Mouse (Mus musculus): ENCODE measurements around the gene Map3k1. TPM values are rescaled to one million over a fixed set of nuclear protein-coding genes. Genes with fewer than 3 reads are reported as not detected.

Gene Map3k1
- polyA plus RNA-seq, 1 experiment from 2014 or later, result 16.4 TPM

DNA sequence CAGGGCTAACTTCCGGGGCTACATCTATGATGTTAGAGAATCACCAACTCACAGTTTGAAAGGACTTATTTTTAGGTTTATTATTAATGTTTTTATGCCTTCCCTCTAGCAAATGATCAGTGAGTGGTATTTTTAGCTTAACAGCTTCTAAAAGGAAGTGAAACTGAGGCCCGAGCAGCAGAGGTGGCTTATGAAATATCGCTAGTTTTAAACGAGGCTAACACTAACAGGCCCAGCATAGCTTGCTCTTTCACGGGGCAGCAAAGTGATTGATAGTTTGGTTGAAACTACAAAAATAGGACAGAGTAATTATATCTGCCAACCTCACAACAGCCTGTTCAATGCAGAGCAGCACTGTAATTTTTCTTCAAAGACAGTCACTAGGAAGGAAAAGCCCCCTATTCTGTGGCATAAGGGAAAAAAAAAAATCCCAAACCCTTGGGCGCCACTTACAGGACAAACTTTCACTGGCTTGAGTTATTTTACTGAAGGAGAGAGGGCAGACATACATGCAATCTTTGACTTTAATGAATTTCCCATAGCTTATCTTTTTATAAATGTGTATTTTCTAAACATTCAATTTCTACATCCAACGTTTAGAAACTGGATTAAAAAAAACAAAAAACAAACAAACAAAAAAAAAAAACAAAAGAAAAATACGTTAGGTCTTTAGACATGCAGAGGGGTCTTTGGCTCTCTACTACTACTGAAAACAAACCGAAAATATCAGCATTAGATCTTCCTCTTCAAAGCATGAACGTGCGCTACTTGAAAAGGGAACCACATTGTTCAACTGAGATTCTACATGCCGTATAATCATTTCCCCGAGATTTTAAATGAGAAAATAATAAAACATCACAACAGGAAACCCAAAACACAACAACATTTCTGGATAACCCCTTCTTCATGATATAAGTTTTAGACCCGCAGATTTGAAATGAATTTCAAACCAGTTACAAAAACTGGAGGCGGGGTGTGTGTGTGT lies 2.8 kb downstream of the Map3k1 start:
- Histone ChIP-seq H3K27me3 (ENCODE audit: control insufficient read depth, insufficient read depth, low read length) (no peaks in the 10 kb centered on the region), H3K36me3 (ENCODE audit: control insufficient read depth, insufficient read depth, low read length) (no peaks in the 10 kb centered on the region), H3K9ac (replicated peaks; ENCODE audit: low read depth, low read length) (no peak overlapping the region), H3K9me3 (ENCODE audit: control insufficient read depth, low read length) (no peaks in the 10 kb centered on the region), H3K27ac (ENCODE audit: low read depth, low read length) (no peak overlapping the region), H3K4me2 (ENCODE audit: low read depth, low read length) (peak overlapping the region; percentile 73; the same call in 1 of the 2 replicates), H3K4me3 (ENCODE audit: low read depth, low read length) (peak overlapping the region; percentile 88), H3K4me1 (ENCODE audit: control insufficient read depth, insufficient read depth, low read length) (peaks cover 3% of the 10 kb centered on the region; the same call in 1 of the 2 replicates)
- WGBS, result 48% methylated on average over 15 of the region's 15 CpGs
- ATAC-seq (ENCODE audit: low read depth), result no peak

DNA sequence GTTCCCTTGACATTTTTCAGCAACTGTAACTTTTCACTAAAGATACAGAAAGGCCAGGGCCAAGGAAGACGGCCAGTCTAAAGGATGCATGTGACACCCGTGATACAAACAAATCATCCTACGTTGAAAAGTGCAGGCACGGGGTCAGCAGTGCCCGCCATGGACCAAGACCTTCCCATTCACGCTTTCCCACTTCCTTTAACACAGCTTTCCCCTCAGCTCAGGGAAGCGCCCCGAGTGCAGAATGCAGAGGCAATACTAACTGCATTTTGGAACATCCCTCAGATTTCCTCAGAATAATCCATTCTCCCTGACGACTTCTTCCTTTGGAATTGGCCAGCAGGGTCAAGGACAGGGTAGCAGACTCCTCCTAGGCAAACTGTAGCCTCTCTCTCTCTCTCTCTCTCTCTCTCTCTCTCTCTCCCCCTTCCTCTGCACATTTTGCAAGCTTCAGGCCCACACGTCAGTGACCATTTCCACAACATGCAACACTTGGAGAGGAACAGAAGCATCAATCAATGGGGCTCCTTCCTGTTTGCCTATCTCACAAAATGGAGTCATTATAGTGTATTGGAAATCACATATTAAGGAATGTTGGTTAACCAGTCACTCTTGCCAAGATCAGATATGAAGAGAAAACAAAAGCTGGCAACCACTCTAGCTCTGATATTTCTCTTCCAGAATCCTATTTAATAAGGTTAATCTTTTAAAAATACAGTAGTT lies 3.7 kb downstream of the Map3k1 start:
- H3K4me3 ChIP-seq (ENCODE audit: low read depth, low read length), result no peak overlapping the region
- H3K27ac ChIP-seq (ENCODE audit: low read depth, low read length), result no peak overlapping the region
- H3K4me2 ChIP-seq (ENCODE audit: low read depth, low read length), result peak overlapping the region; percentile 23; the same call in 1 of the 2 replicates
- WGBS, result 61% methylated on average over 10 of the region's 10 CpGs
- H3K4me1 ChIP-seq (ENCODE audit: control insufficient read depth, insufficient read depth, low read length), result peaks cover 3% of the 10 kb centered on the region; the same call in 1 of the 2 replicates
- no peaks in the 10 kb centered on the region for H3K36me3 ChIP-seq (ENCODE audit: control insufficient read depth, insufficient read depth, low read length)
- no peak for ATAC-seq (ENCODE audit: low read depth)
- H3K9me3 ChIP-seq (ENCODE audit: control insufficient read depth, low read length), result no peaks in the 10 kb centered on the region
- H3K9ac ChIP-seq (replicated peaks; ENCODE audit: low read depth, low read length), result no peak overlapping the region
- H3K27me3 ChIP-seq (ENCODE audit: control insufficient read depth, insufficient read depth, low read length), result no peaks in the 10 kb centered on the region

DNA sequence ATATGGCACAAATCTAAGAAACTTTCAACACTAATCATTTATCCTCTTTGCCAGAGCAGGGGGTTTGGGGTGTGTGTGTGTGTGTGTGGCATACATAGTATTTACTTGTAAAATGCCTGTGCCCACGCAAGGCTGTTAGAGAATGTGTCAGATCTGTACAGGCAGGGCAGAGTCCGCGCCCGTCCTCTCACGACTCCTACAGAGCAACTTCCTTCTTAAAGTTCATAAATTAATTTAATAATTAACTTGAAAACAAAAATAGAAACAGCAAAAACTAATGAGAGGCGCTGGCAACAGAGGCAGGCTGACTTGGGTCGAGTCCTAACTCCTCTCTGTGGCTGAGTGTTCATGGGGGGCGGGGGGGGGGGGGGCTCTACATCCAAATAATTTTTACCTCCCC lies 4.6 kb downstream of the Map3k1 start:
- 72% methylated on average over 8 of the region's 8 CpGs for WGBS
- Histone ChIP-seq H3K36me3 (ENCODE audit: control insufficient read depth, insufficient read depth, low read length) (no peaks in the 10 kb centered on the region), H3K9ac (replicated peaks; ENCODE audit: low read depth, low read length) (no peak overlapping the region), H3K4me1 (ENCODE audit: control insufficient read depth, insufficient read depth, low read length) (peaks cover 6% of the 10 kb centered on the region; the same call in 1 of the 2 replicates), H3K4me3 (ENCODE audit: low read depth, low read length) (no peak overlapping the region), H3K27me3 (ENCODE audit: control insufficient read depth, insufficient read depth, low read length) (no peaks in the 10 kb centered on the region), H3K4me2 (ENCODE audit: low read depth, low read length) (no peak overlapping the region), H3K27ac (ENCODE audit: low read depth, low read length) (no peak overlapping the region), H3K9me3 (ENCODE audit: control insufficient read depth, low read length) (no peaks in the 10 kb centered on the region)
- ATAC-seq (ENCODE audit: low read depth), result no peak

DNA sequence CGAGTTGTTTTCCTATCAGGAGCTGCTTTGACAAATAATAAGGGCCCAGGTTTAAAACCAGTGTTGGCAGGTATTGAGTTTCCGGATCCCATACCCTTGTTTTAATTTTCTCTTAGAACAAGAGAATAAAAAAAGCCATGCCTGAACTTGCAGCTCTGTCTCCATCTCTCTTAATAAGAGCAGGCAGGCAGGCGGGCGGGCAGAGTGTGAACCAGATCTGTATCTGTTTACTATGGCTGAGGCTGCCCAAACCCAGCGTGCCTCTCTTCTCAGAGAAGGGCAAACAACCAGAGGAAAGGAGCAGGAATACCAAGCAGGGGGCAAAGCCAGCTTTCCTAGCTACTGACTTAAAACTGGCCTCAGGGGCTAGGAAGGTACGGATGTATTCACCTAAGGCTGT lies 5.3 kb downstream of the Map3k1 start:
- no peaks in the 10 kb centered on the region for H3K27me3 ChIP-seq (ENCODE audit: control insufficient read depth, insufficient read depth, low read length)
- no peak overlapping the region for H3K9ac ChIP-seq (replicated peaks; ENCODE audit: low read depth, low read length)
- no peaks in the 10 kb centered on the region for H3K36me3 ChIP-seq (ENCODE audit: control insufficient read depth, insufficient read depth, low read length)
- no peak overlapping the region for H3K4me2 ChIP-seq (ENCODE audit: low read depth, low read length)
- H3K27ac ChIP-seq (ENCODE audit: low read depth, low read length), result no peak overlapping the region
- ATAC-seq (ENCODE audit: low read depth), result no peak
- H3K9me3 ChIP-seq (ENCODE audit: control insufficient read depth, low read length), result no peaks in the 10 kb centered on the region
- H3K4me3 ChIP-seq (ENCODE audit: low read depth, low read length), result no peak overlapping the region
- WGBS, result 83% methylated on average over 6 of the region's 6 CpGs
- H3K4me1 ChIP-seq (ENCODE audit: control insufficient read depth, insufficient read depth, low read length), result peaks cover 6% of the 10 kb centered on the region; the same call in 1 of the 2 replicates

DNA sequence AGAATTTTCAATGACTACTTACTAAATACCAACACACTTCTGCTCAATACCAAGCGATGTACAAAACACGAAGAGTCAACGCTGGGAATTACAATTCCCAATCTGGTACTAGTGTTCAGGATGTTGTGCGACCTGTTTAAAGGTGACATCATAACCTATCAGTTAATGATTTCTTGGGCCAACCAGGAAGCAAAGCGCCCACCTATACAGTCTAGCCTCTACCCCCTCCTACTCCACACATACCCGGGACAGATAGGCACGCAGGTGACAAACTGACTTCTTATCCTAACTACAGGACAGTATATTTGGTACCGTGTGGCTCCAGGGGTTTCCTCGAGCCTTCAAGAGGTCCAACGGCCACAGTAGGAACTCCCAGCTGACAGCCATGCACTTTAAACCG lies 5.9 kb downstream of the Map3k1 start:
- Histone ChIP-seq H3K9me3 (ENCODE audit: control insufficient read depth, low read length) (no peaks in the 10 kb centered on the region), H3K27ac (ENCODE audit: low read depth, low read length) (no peak overlapping the region), H3K9ac (replicated peaks; ENCODE audit: low read depth, low read length) (no peak overlapping the region), H3K27me3 (ENCODE audit: control insufficient read depth, insufficient read depth, low read length) (no peaks in the 10 kb centered on the region), H3K4me3 (ENCODE audit: low read depth, low read length) (no peak overlapping the region), H3K4me2 (ENCODE audit: low read depth, low read length) (no peak overlapping the region), H3K36me3 (ENCODE audit: control insufficient read depth, insufficient read depth, low read length) (no peaks in the 10 kb centered on the region), H3K4me1 (ENCODE audit: control insufficient read depth, insufficient read depth, low read length) (peaks cover 6% of the 10 kb centered on the region; the same call in 1 of the 2 replicates)
- WGBS, result 92% methylated on average over 11 of the region's 11 CpGs
- ATAC-seq (ENCODE audit: low read depth), result no peak

DNA sequence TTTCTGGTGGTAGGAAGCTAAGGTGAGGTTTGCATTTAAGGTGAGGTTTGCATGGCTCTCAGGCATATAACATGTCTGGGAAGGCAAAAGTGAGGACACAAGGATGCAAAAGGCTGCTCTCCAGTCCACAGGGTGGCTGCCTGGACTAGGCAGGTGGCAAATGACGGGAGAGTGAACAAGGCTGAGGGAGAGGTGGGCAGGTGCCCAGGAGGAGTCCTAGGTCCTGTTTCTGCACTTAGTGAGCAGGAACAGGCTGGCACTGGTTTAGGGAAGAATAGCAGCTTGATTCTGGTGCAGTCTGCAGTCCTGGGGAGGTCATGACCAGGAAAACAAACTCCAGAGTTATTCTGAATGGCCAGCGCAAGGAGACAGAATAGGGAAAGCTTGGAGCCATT lies 6.5 kb downstream of the Map3k1 start:
- H3K27me3 ChIP-seq (ENCODE audit: control insufficient read depth, insufficient read depth, low read length), result no peaks in the 10 kb centered on the region
- H3K4me1 ChIP-seq (ENCODE audit: control insufficient read depth, insufficient read depth, low read length), result peaks cover 11% of the 10 kb centered on the region
- no peak overlapping the region for H3K4me3 ChIP-seq (ENCODE audit: low read depth, low read length)
- H3K4me2 ChIP-seq (ENCODE audit: low read depth, low read length), result no peak overlapping the region
- H3K9ac ChIP-seq (replicated peaks; ENCODE audit: low read depth, low read length), result no peak overlapping the region
- no peak overlapping the region for H3K27ac ChIP-seq (ENCODE audit: low read depth, low read length)
- H3K9me3 ChIP-seq (ENCODE audit: control insufficient read depth, low read length), result no peaks in the 10 kb centered on the region
- no peak for ATAC-seq (ENCODE audit: low read depth)
- WGBS, result 69% methylated on average over 2 of the region's 2 CpGs
- H3K36me3 ChIP-seq (ENCODE audit: control insufficient read depth, insufficient read depth, low read length), result no peaks in the 10 kb centered on the region

DNA sequence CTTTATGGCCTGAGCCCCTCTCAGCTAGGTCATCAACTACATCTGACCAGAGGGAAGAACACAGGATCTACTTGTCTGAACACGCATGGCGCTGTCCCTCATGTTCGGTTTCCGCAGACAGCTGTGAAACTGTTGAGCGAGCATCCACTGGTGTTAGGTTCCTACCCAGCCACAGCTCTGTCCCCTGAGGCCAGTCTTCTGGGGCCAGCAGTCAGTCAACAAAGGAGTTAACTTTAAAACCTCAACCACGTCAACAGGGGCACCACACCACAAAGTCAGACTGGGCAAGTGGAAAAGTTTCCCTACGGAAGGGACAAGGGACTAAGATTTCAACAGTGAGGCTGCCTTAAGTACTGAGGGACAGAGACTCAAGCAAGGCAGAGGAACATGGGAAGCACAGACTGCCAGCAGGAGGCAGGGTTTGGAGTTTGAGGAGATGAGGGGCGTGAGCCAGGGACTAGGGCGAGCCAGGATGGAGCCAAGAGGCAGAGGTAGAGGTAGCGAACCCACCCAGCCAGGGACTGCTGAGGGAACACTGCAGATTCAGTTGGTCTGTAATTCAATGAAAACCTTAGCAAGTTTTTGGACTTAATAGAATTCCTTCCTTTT lies 7.0 kb downstream of the Map3k1 start:
- peaks cover 13% of the 10 kb centered on the region for H3K4me1 ChIP-seq (ENCODE audit: control insufficient read depth, insufficient read depth, low read length)
- ATAC-seq (ENCODE audit: low read depth), result no peak
- 77% methylated on average over 10 of the region's 10 CpGs for WGBS

DNA sequence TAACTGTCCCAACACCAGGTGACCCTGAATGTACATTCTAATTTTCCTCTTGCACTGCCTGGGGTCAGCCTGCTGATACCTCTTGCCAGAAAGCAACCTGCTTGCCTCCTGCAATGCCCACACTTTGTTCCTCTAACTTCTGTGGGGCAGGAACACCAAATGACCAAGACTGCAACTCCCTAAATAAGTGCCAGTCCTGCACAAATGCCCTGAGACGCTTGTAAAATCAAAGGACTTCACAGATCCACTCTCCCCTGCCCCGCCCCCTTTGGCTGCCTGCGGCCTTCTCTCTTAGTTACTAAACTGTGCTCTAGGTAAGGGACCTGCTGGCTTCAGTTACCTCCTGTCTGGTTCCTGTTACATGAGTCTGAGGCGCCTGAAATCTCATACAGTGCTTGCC lies 7.9 kb downstream of the Map3k1 start:
- ATAC-seq (ENCODE audit: low read depth), result no peak
- Histone ChIP-seq H3K9ac (replicated peaks; ENCODE audit: low read depth, low read length) (no peak overlapping the region), H3K36me3 (ENCODE audit: control insufficient read depth, insufficient read depth, low read length) (no peaks in the 10 kb centered on the region), H3K4me1 (ENCODE audit: control insufficient read depth, insufficient read depth, low read length) (peaks cover 14% of the 10 kb centered on the region; the same call in 1 of the 2 replicates), H3K4me2 (ENCODE audit: low read depth, low read length) (no peak overlapping the region), H3K27me3 (ENCODE audit: control insufficient read depth, insufficient read depth, low read length) (no peaks in the 10 kb centered on the region), H3K27ac (ENCODE audit: low read depth, low read length) (no peak overlapping the region), H3K9me3 (ENCODE audit: control insufficient read depth, low read length) (no peaks in the 10 kb centered on the region), H3K4me3 (ENCODE audit: low read depth, low read length) (no peak overlapping the region)
- 39% methylated on average over 4 of the region's 4 CpGs for WGBS

More for the DNA sequence above, 7.0 kb downstream of the Map3k1 start:
- Histone ChIP-seq H3K36me3 (ENCODE audit: control insufficient read depth, insufficient read depth, low read length) (no peaks in the 10 kb centered on the region), H3K27ac (ENCODE audit: low read depth, low read length) (no peak overlapping the region), H3K9ac (replicated peaks; ENCODE audit: low read depth, low read length) (no peak overlapping the region), H3K9me3 (ENCODE audit: control insufficient read depth, low read length) (no peaks in the 10 kb centered on the region), H3K27me3 (ENCODE audit: control insufficient read depth, insufficient read depth, low read length) (no peaks in the 10 kb centered on the region), H3K4me3 (ENCODE audit: low read depth, low read length) (no peak overlapping the region), H3K4me2 (ENCODE audit: low read depth, low read length) (no peak overlapping the region)
